Mouse (Mus musculus) G1E-ER4 (cell line): ENCODE measurements around the gene Smim12. TPM values are rescaled to one million over a fixed set of nuclear protein-coding genes. Genes with fewer than 3 reads are reported as not detected.

Experiments
- GATA1 ChIP-seq: IDR thresholded peaks from one replicate; pipeline ENCODE4 v1.8.0; 2012; ENCODE audit warnings: low read length, inconsistent platforms
- polyA plus RNA-seq: library from polyadenylated mRNA; stranded (reverse); fragments of >175 nt; gene quantifications from 2 replicates; pipeline ENCODE4 v1.2.3, GENCODE M21; 2012

Gene Smim12
- 38.5 and 42.4 TPM in 2 replicates for polyA plus RNA-seq

GRCm38 (mm10) chr4:127243552-127243951 lies at the start of gene Smim12:
Gene Smim12 (plus strand): TSS chr4:127243784.
- TF ChIP-seq GATA1 = no peak

GRCm38 (mm10) chr4:127194477-127195269 lies 48.9 kb upstream of the Smim12 start:
- no peak for TF ChIP-seq GATA1

GRCm38 (mm10) chr4:127198609-127199008 lies 45.0 kb upstream of the Smim12 start:
- TF ChIP-seq GATA1 = no peak

GRCm38 (mm10) chr4:127199406-127199805 lies 44.2 kb upstream of the Smim12 start:
- TF ChIP-seq GATA1 = no peak

- TF ChIP-seq GATA1 = no peak
Observed at GRCm38 (mm10) chr4:127200164-127200722, 43.3 kb upstream of the Smim12 start.

- TF ChIP-seq GATA1 = no peak
Observed at GRCm38 (mm10) chr4:127200769-127201617, 42.6 kb upstream of the Smim12 start.

- no peak for TF ChIP-seq GATA1
Observed at GRCm38 (mm10) chr4:127203081-127203480, 40.5 kb upstream of the Smim12 start.

GRCm38 (mm10) chr4:127211318-127211717 lies 32.3 kb upstream of the Smim12 start:
- TF ChIP-seq GATA1 = no peak

GRCm38 (mm10) chr4:127214510-127214909 lies 29.1 kb upstream of the Smim12 start:
- TF ChIP-seq GATA1 = no peak

GRCm38 (mm10) chr4:127215103-127215502 lies 28.5 kb upstream of the Smim12 start:
- no peak for TF ChIP-seq GATA1

GRCm38 (mm10) chr4:127215799-127216198 lies 27.8 kb upstream of the Smim12 start:
- no peak for TF ChIP-seq GATA1

GRCm38 (mm10) chr4:127216251-127216651 lies 27.3 kb upstream of the Smim12 start:
- no peak for TF ChIP-seq GATA1

GRCm38 (mm10) chr4:127217048-127217447 lies 26.5 kb upstream of the Smim12 start:
- no peak for TF ChIP-seq GATA1

GRCm38 (mm10) chr4:127223291-127223690 lies 20.3 kb upstream of the Smim12 start:
- TF ChIP-seq GATA1 = no peak

- no peak for TF ChIP-seq GATA1
Observed at GRCm38 (mm10) chr4:127223755-127224154, 19.8 kb upstream of the Smim12 start.
